16 mouse cellular contexts compared by ENCODE assay signal in genomic region chr11:117398191-117398590, GRCm38 (mm10).
DNase-seq lines count a peak whose midpoint lies in the region; ATAC-seq lines count a peak whose summit lies in the region.
"Had no signal": no experiment of that assay in that cellular context is flagged by ENCODE, and none has a peak within 500 bp of the region (broad histone marks: within the 10 kb centered on the region; RNA-seq: fewer than 3 reads in every experiment).

No protein-coding gene starts in this region.

- H3K36me3 ChIP-seq in forebrain, embryonic 10.5 days (replicated peaks): no peaks in the 10 kb centered on the region
- no peaks in the 10 kb centered on the region for H3K36me3 ChIP-seq in forebrain, embryonic 16.5 days (ENCODE audit: control insufficient read depth, insufficient read depth)
- no peaks in the 10 kb centered on the region for H3K36me3 ChIP-seq in midbrain, embryonic 14.5 days (ENCODE audit: control insufficient read depth, insufficient read depth, low read length)
- H3K36me3 ChIP-seq in midbrain, embryonic 13.5 days: no peaks in the 10 kb centered on the region
- no peaks in the 10 kb centered on the region for H3K36me3 ChIP-seq in intestine, embryonic 16.5 days (ENCODE audit: control insufficient read depth, insufficient read depth, low read length)
- H3K36me3 ChIP-seq: heart, embryonic 13.5 days had no signal

- H3K4me3 ChIP-seq in forebrain, embryonic 10.5 days: no peak overlapping the region
- no peak overlapping the region for H3K4me3 ChIP-seq in forebrain, embryonic 16.5 days (replicated peaks; ENCODE audit: low read length)
- no peak overlapping the region for H3K4me3 ChIP-seq in midbrain, embryonic 14.5 days (replicated peaks; ENCODE audit: low read depth, low read length)
- no peak overlapping the region for H3K4me3 ChIP-seq in midbrain, embryonic 13.5 days (replicated peaks)
- no peak overlapping the region for H3K4me3 ChIP-seq in intestine, embryonic 16.5 days (ENCODE audit: low read length)
- H3K4me3 ChIP-seq: heart, embryonic 13.5 days had no signal

- WGBS in forebrain, embryonic 10.5 days: 59% methylated on average over 7 of the region's 7 CpGs
- WGBS in forebrain, embryonic 16.5 days: 44% methylated on average over 7 of the region's 7 CpGs
- 55% methylated on average over 7 of the region's 7 CpGs for WGBS in midbrain, embryonic 14.5 days
- WGBS in midbrain, embryonic 13.5 days: 60% methylated on average over 7 of the region's 7 CpGs
- 33% methylated on average over 7 of the region's 7 CpGs for WGBS in intestine, embryonic 16.5 days

- no peak overlapping the region for H3K9ac ChIP-seq in forebrain, embryonic 16.5 days (replicated peaks; ENCODE audit: low read depth, low read length)
- no peak overlapping the region for H3K9ac ChIP-seq in midbrain, embryonic 14.5 days (replicated peaks; ENCODE audit: low read length)
- no peak overlapping the region for H3K9ac ChIP-seq in midbrain, embryonic 13.5 days (replicated peaks)
- H3K9ac ChIP-seq in intestine, embryonic 16.5 days (ENCODE audit: low read depth, low read length): no peak overlapping the region
- H3K9ac ChIP-seq: heart, embryonic 13.5 days; hindbrain, embryonic 14.5 days had no signal

- no peak for DNase-seq in forebrain, embryonic 10.5 days (ENCODE audit: extremely low spot score, low spot score)
- no peak for DNase-seq in midbrain, embryonic 14.5 days
- DNase-seq in layer of hippocampus, postnatal 25 days (ENCODE audit: extremely low spot score in 1 of 2, low spot score in 1 of 2): no peak
- no peak for DNase-seq in adrenal gland, adult 2 months
- DNase-seq: adrenal gland, postnatal 25 days; gastrocnemius, postnatal 36 days; heart, adult 11 months; heart, postnatal 4 days had no signal

- peaks cover 10% of the 10 kb centered on the region for H3K9me3 ChIP-seq in forebrain, embryonic 10.5 days
- no peaks in the 10 kb centered on the region for H3K9me3 ChIP-seq in forebrain, embryonic 16.5 days (ENCODE audit: control insufficient read depth, low read length)
- H3K9me3 ChIP-seq in midbrain, embryonic 14.5 days (ENCODE audit: control insufficient read depth, low read length): no peaks in the 10 kb centered on the region
- peaks cover 6% of the 10 kb centered on the region; the same call in 1 of the 2 replicates for H3K9me3 ChIP-seq in midbrain, embryonic 13.5 days
- no peaks in the 10 kb centered on the region for H3K9me3 ChIP-seq in intestine, embryonic 16.5 days (ENCODE audit: control insufficient read depth, low read length)
- H3K9me3 ChIP-seq: heart, embryonic 13.5 days had no signal

- peaks cover 51% of the 10 kb centered on the region for H3K4me1 ChIP-seq in forebrain, embryonic 10.5 days
- H3K4me1 ChIP-seq in forebrain, embryonic 16.5 days (replicated peaks; ENCODE audit: control insufficient read depth, insufficient read depth, low read length): peaks cover 20% of the 10 kb centered on the region
- peaks cover 33% of the 10 kb centered on the region for H3K4me1 ChIP-seq in midbrain, embryonic 14.5 days (ENCODE audit: control insufficient read depth, insufficient read depth, low read length)
- peaks cover 44% of the 10 kb centered on the region for H3K4me1 ChIP-seq in midbrain, embryonic 13.5 days (replicated peaks)
- H3K4me1 ChIP-seq in intestine, embryonic 16.5 days (ENCODE audit: control insufficient read depth, insufficient read depth, low read length): peaks cover 17% of the 10 kb centered on the region; the same call in 1 of the 2 replicates

- no peak for ATAC-seq in forebrain, embryonic 16.5 days
- ATAC-seq in midbrain, embryonic 14.5 days (ENCODE audit: low FRiP score, low TSS enrichment): no peak
- ATAC-seq in midbrain, embryonic 13.5 days: no peak
- ATAC-seq in intestine, embryonic 16.5 days: peak; percentile 81
- ATAC-seq: activated CD4-positive, CD25-positive, alpha-beta regulatory T cell, adult 4 months; CD4-positive, CD25-positive, alpha-beta regulatory T cell, adult 4 months; forebrain, embryonic 14.5 days had no signal

- 0 out of 2 replicates have a peak overlapping the region, but pooled peaks have one; percentile 35 for H3K27ac ChIP-seq in forebrain, embryonic 10.5 days
- no peak overlapping the region for H3K27ac ChIP-seq in forebrain, embryonic 16.5 days (ENCODE audit: low read length)
- peak overlapping the region; percentile 26; the same call in 1 of the 2 replicates for H3K27ac ChIP-seq in midbrain, embryonic 14.5 days (replicated peaks; ENCODE audit: low read depth, low read length)
- H3K27ac ChIP-seq in midbrain, embryonic 13.5 days: no peak overlapping the region
- H3K27ac ChIP-seq in intestine, embryonic 16.5 days (ENCODE audit: low read length): no peak overlapping the region
- H3K27ac ChIP-seq: heart, embryonic 13.5 days; hindbrain, embryonic 14.5 days had no signal

- no peak overlapping the region for H3K4me2 ChIP-seq in forebrain, embryonic 16.5 days (ENCODE audit: low read length)
- H3K4me2 ChIP-seq in midbrain, embryonic 14.5 days (ENCODE audit: low read length): no peak overlapping the region
- no peak overlapping the region for H3K4me2 ChIP-seq in midbrain, embryonic 13.5 days (replicated peaks)
- no peak overlapping the region for H3K4me2 ChIP-seq in intestine, embryonic 16.5 days (ENCODE audit: low read depth, low read length)
- H3K4me2 ChIP-seq: heart, embryonic 13.5 days; hindbrain, embryonic 14.5 days had no signal

- peaks cover 80% of the 10 kb centered on the region for H3K27me3 ChIP-seq in forebrain, embryonic 10.5 days (ENCODE audit: poor library complexity, severe bottlenecking)
- H3K27me3 ChIP-seq in forebrain, embryonic 16.5 days (replicated peaks; ENCODE audit: control insufficient read depth, insufficient read depth, low read length): no peaks in the 10 kb centered on the region
- no peaks in the 10 kb centered on the region for H3K27me3 ChIP-seq in midbrain, embryonic 14.5 days (ENCODE audit: control insufficient read depth, insufficient read depth, low read length)
- H3K27me3 ChIP-seq in midbrain, embryonic 13.5 days: peaks cover 4% of the 10 kb centered on the region; the same call in 1 of the 2 replicates
- peaks cover 18% of the 10 kb centered on the region for H3K27me3 ChIP-seq in intestine, embryonic 16.5 days (replicated peaks; ENCODE audit: control insufficient read depth, insufficient read depth, low read length)

Comparison
In these comparisons a context has a peak if more than half of its experiments do, and no peak if none do; other contexts are left out.
1. H3K27ac ChIP-seq: peak in forebrain, embryonic 10.5 days (single experiment) and midbrain, embryonic 14.5 days (single experiment); none in forebrain, embryonic 16.5 days (single experiment), midbrain, embryonic 13.5 days (single experiment) and intestine, embryonic 16.5 days (single experiment).